Mouse (Mus musculus) liver, adult 2 months (tissue): ENCODE data around the gene Smarcad1. TPM values are rescaled to one million over a fixed set of nuclear protein-coding genes. Genes with fewer than 3 reads are reported as not detected.

Experiments
- DNase-seq: peaks from one replicate; pipeline ENCODE4 v3.0.0-alpha.2; 2011; ENCODE audit warnings: low read depth, low spot score; ENCODE audit errors: extremely low read depth
- H3K27ac ChIP-seq: fragments of 200-500 bp; replicated peaks from 2 replicates; pipeline ENCODE4 v1.5.1; 2012; ENCODE audit warnings: low read depth, mild to moderate bottlenecking, control low read depth, inconsistent platforms, low read length; ENCODE audit not compliant: insufficient read depth
- H3K27me3 ChIP-seq: fragments of 200-500 bp; 2 replicates; pipeline ENCODE4 v1.6.1; 2012; ENCODE audit warnings: mild to moderate bottlenecking, moderate library complexity, low read length, inconsistent platforms; ENCODE audit not compliant: control insufficient read depth, insufficient read depth
- H3K36me3 ChIP-seq: fragments of 200-500 bp; 2 replicates; pipeline ENCODE4 v1.6.1; 2012; ENCODE audit warnings: low read length, inconsistent platforms; ENCODE audit not compliant: control insufficient read depth, insufficient read depth
- H3K4me1 ChIP-seq: fragments of 200-500 bp; 2 replicates; pipeline ENCODE4 v1.6.1; 2011; ENCODE audit warnings: low read length; ENCODE audit not compliant: control insufficient read depth, insufficient read depth
- H3K4me3 ChIP-seq: fragments of 200-500 bp; 2 replicates; pipeline ENCODE4 v1.5.1; 2011; ENCODE audit warnings: low read depth, mild to moderate bottlenecking, control low read depth, low read length, moderate library complexity; ENCODE audit not compliant: insufficient read depth
- H3K79me2 ChIP-seq: fragments of 200-500 bp; 2 replicates; pipeline ENCODE4 v1.6.1; 2012; ENCODE audit warnings: inconsistent platforms, mild to moderate bottlenecking, low read length, moderate library complexity; ENCODE audit not compliant: control insufficient read depth, insufficient read depth
- H3K9ac ChIP-seq: fragments of 200-500 bp; 2 replicates; pipeline ENCODE4 v1.6.1; 2012; ENCODE audit warnings: low read depth, mild to moderate bottlenecking, control low read depth, inconsistent platforms, low read length
- CTCF ChIP-seq: fragments of 200-500 bp; IDR thresholded peaks from 2 replicates; pipeline ENCODE4 v1.5.1; 2011; ENCODE audit warnings: low read depth, low read length, control low read depth
- POLR2A ChIP-seq: fragments of 200-500 bp; IDR thresholded peaks from 2 replicates; pipeline ENCODE4 v1.6.1; 2011; ENCODE audit warnings: low read length, control low read depth; ENCODE audit not compliant: insufficient read depth; ENCODE audit errors: extremely low read depth
- WGBS: fragments of 180-500 bp; shearing (Covaris S2); methylation state at CpG from one replicate; pipeline ENCODE4 v1.1.7; 2018; 5-methylcytosine and 5-hydroxymethylcytosine counted together
- polyA plus RNA-seq: library from polyadenylated mRNA; depleted of rRNA; stranded (reverse); fragments of >200 nt; gene quantifications from 2 replicates; pipeline ENCODE4 v1.2.3, GENCODE M21; 2012
- total RNA-seq: library from RNA; depleted of rRNA; stranded (reverse); fragments of >200 nt; gene quantifications from 2 replicates; pipeline ENCODE4 v1.2.3, GENCODE M21; 2014

Smarcad1 gene
- total and polyA plus RNA-seq, 2 experiments, result 4.8 to 25.6 TPM

DNA sequence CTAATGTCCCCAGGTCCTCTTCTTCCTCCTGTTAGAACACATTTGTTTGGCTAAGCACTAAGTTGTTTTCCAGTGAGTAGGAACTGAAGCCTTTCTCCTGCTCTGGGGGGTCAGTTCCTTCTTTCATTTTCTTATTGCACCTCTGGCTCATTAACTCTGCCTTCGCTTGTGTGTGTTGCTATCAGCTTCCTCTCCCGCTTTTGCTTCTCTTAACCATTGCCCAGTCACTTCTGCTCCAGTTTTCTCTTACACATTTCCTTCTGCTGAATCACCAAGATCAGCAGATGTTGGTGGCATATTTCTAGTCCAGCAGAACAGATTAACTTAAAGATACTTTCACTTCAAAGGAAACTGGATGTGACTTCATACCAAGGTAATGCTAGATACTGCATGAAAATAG, 72.5 kb downstream of the Smarcad1 start:
- no peaks in the 10 kb centered on the region for H3K4me1 ChIP-seq
- TF ChIP-seq POLR2A (no peak), CTCF (no peak)
- no peaks in the 10 kb centered on the region for H3K79me2 ChIP-seq
- 82% methylated on average over 2 of the region's 2 CpGs for WGBS
- DNase-seq, result peak; percentile 31
- no peak overlapping the region for H3K4me3 ChIP-seq
- no peak overlapping the region for H3K9ac ChIP-seq
- H3K27me3 ChIP-seq, result no peaks in the 10 kb centered on the region
- H3K27ac ChIP-seq, result no peak overlapping the region
- peaks cover 32% of the 10 kb centered on the region for H3K36me3 ChIP-seq

DNA sequence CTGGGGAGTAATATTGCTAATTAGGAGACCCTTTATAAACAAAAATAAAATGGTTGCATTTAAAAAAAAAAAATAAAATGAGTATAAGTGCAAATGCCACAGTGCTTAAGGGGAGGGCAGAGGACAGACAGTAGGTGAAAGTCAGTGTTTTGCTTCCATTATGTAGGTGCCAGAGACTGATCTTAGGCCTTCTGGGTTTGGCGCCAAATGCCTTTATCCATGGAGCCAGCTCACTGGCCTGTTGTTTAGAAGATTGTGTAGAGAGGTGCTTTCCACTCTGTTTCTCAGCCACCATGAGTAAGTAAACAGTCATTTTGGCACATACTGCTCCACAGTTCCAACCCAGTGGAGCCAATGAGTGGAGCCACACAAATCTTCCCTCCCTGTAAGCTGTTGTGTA, 75.2 kb downstream of the Smarcad1 start:
- no peak for TF ChIP-seq CTCF
- TF ChIP-seq POLR2A, result no peak
- 90% methylated on average over 1 of the region's 1 CpGs for WGBS
- H3K9ac ChIP-seq, result no peak overlapping the region
- H3K27me3 ChIP-seq, result no peaks in the 10 kb centered on the region
- H3K4me1 ChIP-seq, result no peaks in the 10 kb centered on the region
- peaks cover 29% of the 10 kb centered on the region for H3K36me3 ChIP-seq
- no peak for DNase-seq
- H3K27ac ChIP-seq, result no peak overlapping the region
- no peaks in the 10 kb centered on the region for H3K79me2 ChIP-seq
- no peak overlapping the region for H3K4me3 ChIP-seq

- Histone ChIP-seq H3K27me3 (no peaks in the 10 kb centered on the region), H3K9ac (no peak overlapping the region), H3K36me3 (no peaks in the 10 kb centered on the region; the same call in 1 of the 2 replicates), H3K27ac (no peak overlapping the region), H3K79me2 (no peaks in the 10 kb centered on the region), H3K4me1 (no peaks in the 10 kb centered on the region), H3K4me3 (no peak overlapping the region)
- TF ChIP-seq POLR2A, result no peak
- TF ChIP-seq CTCF, result peak; percentile 76
- 29% methylated on average over 2 of the region's 2 CpGs for WGBS
- DNase-seq, result peak; percentile 13
Observed at GRCm38 (mm10) chr6:65126074-65126726, 83.8 kb downstream of the Smarcad1 start.

DNA sequence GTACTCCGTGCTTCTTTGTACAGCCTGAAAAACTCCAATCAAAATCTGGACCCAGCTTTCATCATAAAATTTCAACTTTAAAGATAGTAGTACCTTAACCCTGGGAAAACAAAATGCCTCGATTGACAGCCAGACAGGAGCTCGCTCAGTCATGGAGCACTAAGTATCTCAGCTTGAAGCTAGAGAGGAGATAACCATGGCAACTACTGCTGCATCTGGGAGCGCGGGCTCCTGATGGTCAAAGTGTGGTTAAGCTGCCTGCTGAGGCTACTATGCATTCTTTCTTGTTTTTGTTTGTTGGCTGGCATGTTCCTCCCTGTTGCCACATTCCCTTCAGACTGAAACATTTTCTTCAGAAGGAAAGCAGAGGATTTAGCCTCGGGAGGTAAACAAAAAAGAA, 90.0 kb downstream of the Smarcad1 start:
- Histone ChIP-seq H3K4me3 (no peak overlapping the region), H3K79me2 (no peaks in the 10 kb centered on the region), H3K36me3 (no peaks in the 10 kb centered on the region), H3K27ac (no peak overlapping the region), H3K4me1 (no peaks in the 10 kb centered on the region), H3K9ac (no peak overlapping the region), H3K27me3 (no peaks in the 10 kb centered on the region)
- 64% methylated on average over 6 of the region's 6 CpGs for WGBS
- DNase-seq, result no peak
- TF ChIP-seq POLR2A, result no peak
- TF ChIP-seq CTCF, result no peak

DNA sequence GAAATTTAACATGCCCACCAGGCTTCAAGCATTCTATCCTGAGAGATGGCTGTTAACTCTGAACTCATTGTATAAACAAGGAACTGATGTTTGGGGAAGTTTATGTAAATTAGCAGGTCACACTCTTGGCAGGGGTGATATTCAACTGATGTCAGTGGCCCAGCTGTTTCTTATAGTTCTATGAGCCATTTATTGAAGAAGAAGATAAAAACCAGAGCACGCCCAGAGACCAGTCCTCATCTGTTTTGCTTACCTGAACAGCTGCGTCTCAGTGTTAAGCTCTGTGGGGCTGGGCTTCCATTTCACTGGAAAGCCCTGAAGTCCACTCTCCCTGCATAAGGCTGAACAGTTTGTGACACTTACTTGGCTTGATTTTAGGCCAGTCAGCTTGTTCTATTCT, 95.4 kb downstream of the Smarcad1 start:
- H3K27me3 ChIP-seq, result no peaks in the 10 kb centered on the region
- H3K36me3 ChIP-seq, result no peaks in the 10 kb centered on the region
- no peak overlapping the region for H3K27ac ChIP-seq
- DNase-seq, result peak; percentile 19
- H3K79me2 ChIP-seq, result no peaks in the 10 kb centered on the region
- no peak overlapping the region for H3K4me3 ChIP-seq
- 59% methylated on average over 2 of the region's 2 CpGs for WGBS
- no peak overlapping the region for H3K9ac ChIP-seq
- TF ChIP-seq CTCF (no peak), POLR2A (no peak)
- no peaks in the 10 kb centered on the region for H3K4me1 ChIP-seq

DNA sequence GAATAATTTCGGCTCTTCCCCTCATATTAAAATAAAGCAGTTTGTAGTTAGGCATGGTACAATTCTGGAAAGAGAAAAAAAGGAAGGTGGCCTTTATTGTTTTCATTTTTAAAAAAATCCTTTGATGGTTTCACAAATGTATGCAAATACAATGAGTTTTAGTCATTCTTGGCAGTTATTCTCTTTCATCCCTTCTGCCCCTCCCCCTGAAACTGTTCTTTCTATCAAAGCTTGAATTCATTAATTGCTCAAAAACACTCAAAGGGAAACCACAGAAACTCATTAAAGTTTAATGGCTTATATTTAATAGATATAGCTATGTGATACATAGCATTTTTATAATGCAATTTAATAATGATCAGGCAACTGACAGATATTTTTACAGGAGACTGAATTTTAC, 95.9 kb downstream of the Smarcad1 start:
- Histone ChIP-seq H3K4me1 (no peaks in the 10 kb centered on the region), H3K27me3 (no peaks in the 10 kb centered on the region), H3K9ac (no peak overlapping the region), H3K27ac (no peak overlapping the region), H3K36me3 (no peaks in the 10 kb centered on the region), H3K4me3 (no peak overlapping the region), H3K79me2 (no peaks in the 10 kb centered on the region)
- WGBS, result 79% methylated on average over 1 of the region's 1 CpGs
- TF ChIP-seq POLR2A (no peak), CTCF (no peak)
- no peak for DNase-seq
